Mouse (Mus musculus) cerebellum, adult 9-11 months (tissue): ENCODE results near the gene Top3b.
A peak's percentile ranks its signal among the peaks of the same experiment; 100 is the strongest.
"Not testable (repeated sequence)": the region's sequence is repeated elsewhere in the genome, so short reads cannot be mapped to it uniquely, and the experiment has no call there.

ENCODE experiments used
- DNase-seq: peaks from one replicate; pipeline ENCODE4 v3.0.0; 2022

Top3b gene

GRCm38 (mm10) chr16:16870617-16871331 is at the start of gene Top3b, which contains the start of gene Vpreb1:
Gene Top3b, plus strand, starts transcription at chr16:16870736.
Gene Vpreb1, minus strand, starts transcription at chr16:16870843.
- DNase-seq, result peak; percentile 90

GRCm38 (mm10) chr16:16825476-16825875 is 45.1 kb upstream of the Top3b start:
- no peak for DNase-seq

GRCm38 (mm10) chr16:16826223-16826622 is 44.3 kb upstream of the Top3b start:
- no peak for DNase-seq

- no peak for DNase-seq
These were observed 41.5 kb upstream of the Top3b start, which contains the start of gene Spag6l for GRCm38 (mm10) chr16:16828757-16829615. Gene Spag6l, minus strand, starts transcription at chr16:16829456.

- DNase-seq, result no peak
These were observed 40.9 kb upstream of the Top3b start for GRCm38 (mm10) chr16:16829671-16830070.

GRCm38 (mm10) chr16:16849196-16849595 is 21.3 kb upstream of the Top3b start:
- no peak for DNase-seq

GRCm38 (mm10) chr16:16852411-16852810 is 18.1 kb upstream of the Top3b start:
- DNase-seq, result no peak

GRCm38 (mm10) chr16:16854836-16855235 is 15.7 kb upstream of the Top3b start:
- DNase-seq, result no peak

GRCm38 (mm10) chr16:16855541-16855940 is 15.0 kb upstream of the Top3b start:
- DNase-seq, result no peak

- not testable (repeated sequence) for DNase-seq
These were observed 14.5 kb upstream of the Top3b start for GRCm38 (mm10) chr16:16856054-16856453.

- no peak for DNase-seq
These were observed 13.6 kb upstream of the Top3b start for GRCm38 (mm10) chr16:16856731-16857476.

- no peak for DNase-seq
These were observed 8.2 kb upstream of the Top3b start for GRCm38 (mm10) chr16:16862288-16862687.

- no peak for DNase-seq
These were observed 6.6 kb upstream of the Top3b start, which contains the start of gene Igll1 for GRCm38 (mm10) chr16:16863978-16864377. Gene Igll1, minus strand, starts transcription at chr16:16863985.

- peak; percentile 1 for DNase-seq
These were observed 5.3 kb upstream of the Top3b start for GRCm38 (mm10) chr16:16865217-16865616.

GRCm38 (mm10) chr16:16865696-16866561 is 4.6 kb upstream of the Top3b start:
- peak; percentile 0 for DNase-seq

- DNase-seq, result no peak
These were observed 307 bp upstream of the Top3b start for GRCm38 (mm10) chr16:16870241-16870616.

GRCm38 (mm10) chr16:16879025-16879424 is 8.5 kb downstream of the Top3b start:
- no peak for DNase-seq

GRCm38 (mm10) chr16:16888341-16888740 is 17.8 kb downstream of the Top3b start:
- no peak for DNase-seq

GRCm38 (mm10) chr16:16892366-16892765 is 21.8 kb downstream of the Top3b start:
- no peak for DNase-seq

GRCm38 (mm10) chr16:16896015-16896381 is 25.5 kb downstream of the Top3b start:
- no peak for DNase-seq

GRCm38 (mm10) chr16:16896382-16897055 is 26.0 kb downstream of the Top3b start, which contains the start of gene Ppm1f:
Gene Ppm1f, plus strand, starts transcription at chr16:16896469.
- DNase-seq, result peak; percentile 96
